Mouse (Mus musculus) large intestine, adult 2 months (tissue): ENCODE results near the gene Ranbp9. TPM values are rescaled to one million over a fixed set of nuclear protein-coding genes. Genes with fewer than 3 reads are reported as not detected.
"Not testable (repeated sequence)": the region's sequence is repeated elsewhere in the genome, so short reads cannot be mapped to it uniquely, and the experiment has no call there.

Experiments
- DNase-seq: peaks from one replicate; pipeline ENCODE4 v3.0.0-alpha.2; 2012; ENCODE audit warnings: low read depth, low spot score
- WGBS: fragments of 180-500 bp; shearing (Covaris S2); methylation state at CpG from one replicate; pipeline ENCODE4 v1.1.7; 2018; 5-methylcytosine and 5-hydroxymethylcytosine counted together
- polyA plus RNA-seq: library from polyadenylated mRNA; depleted of rRNA; stranded (reverse); fragments of >200 nt; gene quantifications from 2 replicates; pipeline ENCODE4 v1.2.3, GENCODE M21; 2012

Gene Ranbp9
- polyA plus RNA-seq, 1 experiment: 11.9 TPM

GRCm38 (mm10) chr13:43498849-43499248, 17.8 kb upstream of the Ranbp9 start:
- DNase-seq: no peak
- 71% methylated on average over 14 of the region's 14 CpGs for whole genome bisulfite sequencing

DNA sequence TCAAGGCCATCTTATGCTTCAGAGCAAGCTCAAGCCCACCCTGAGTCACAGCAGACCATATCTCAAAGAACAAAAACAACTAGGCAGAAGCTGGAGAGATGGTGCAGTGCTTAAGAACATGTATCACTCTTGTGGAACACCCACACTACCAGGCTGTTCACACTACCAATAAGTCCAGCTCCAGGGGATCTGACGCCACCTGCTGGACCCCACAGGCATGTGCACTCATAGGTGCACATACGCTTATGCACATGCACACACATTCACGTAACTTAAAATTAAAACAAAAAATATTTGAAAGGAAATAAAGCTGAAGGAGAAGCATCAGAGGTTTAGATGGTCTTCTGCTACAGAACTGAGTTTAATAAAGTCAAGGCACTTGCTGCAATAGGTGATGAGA, 16.7 kb upstream of the Ranbp9 start:
- no peak for DNase-seq
- 98% methylated on average over 3 of the region's 3 CpGs for WGBS

DNA sequence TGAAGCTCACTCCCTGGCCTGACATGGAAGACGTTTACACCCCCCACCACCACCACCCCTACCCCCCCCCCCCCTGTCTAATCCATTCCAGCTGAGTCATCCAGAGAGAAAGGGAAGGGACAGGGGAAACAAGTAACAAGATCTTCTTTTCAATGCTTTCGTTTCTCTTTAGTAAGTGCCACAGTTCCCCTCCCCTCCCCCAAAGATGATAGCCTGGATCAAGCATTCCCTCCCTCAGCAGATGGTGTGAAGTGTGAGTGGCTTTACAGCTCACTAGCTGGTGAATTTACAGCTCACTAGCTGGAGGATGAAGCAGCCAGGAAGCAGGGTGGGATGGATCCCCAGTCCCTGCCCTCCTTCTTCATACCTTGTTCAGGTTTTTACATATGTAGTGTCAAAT, 15.6 kb upstream of the Ranbp9 start:
- DNase-seq: no peak
- WGBS: 20% methylated on average over 2 of the region's 2 CpGs

DNA sequence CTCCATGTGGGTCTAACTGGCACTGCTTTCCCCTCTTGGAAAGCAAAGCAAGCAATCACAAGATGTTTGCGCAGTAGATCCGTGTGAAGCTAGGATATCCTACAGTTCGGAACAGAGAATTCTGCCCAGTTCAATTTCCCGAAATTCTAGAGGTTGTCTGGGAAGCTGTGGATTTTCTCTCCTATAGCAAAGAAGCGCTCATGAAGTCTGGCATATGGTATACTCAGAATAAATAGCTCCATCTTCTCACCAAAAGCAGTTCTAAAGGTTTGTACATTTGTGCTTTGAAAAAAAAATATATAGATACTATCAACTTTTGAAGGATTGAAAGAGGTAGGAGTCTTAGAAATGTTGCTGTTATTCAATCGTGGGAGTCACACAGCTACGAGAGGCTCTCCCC, 14.6 kb upstream of the Ranbp9 start:
- 93% methylated on average over 7 of the region's 7 CpGs for WGBS
- no peak for DNase-seq

GRCm38 (mm10) chr13:43493725-43494124, 12.6 kb upstream of the Ranbp9 start:
- DNase-seq: no peak
- WGBS: 87% methylated on average over 7 of the region's 7 CpGs

DNA sequence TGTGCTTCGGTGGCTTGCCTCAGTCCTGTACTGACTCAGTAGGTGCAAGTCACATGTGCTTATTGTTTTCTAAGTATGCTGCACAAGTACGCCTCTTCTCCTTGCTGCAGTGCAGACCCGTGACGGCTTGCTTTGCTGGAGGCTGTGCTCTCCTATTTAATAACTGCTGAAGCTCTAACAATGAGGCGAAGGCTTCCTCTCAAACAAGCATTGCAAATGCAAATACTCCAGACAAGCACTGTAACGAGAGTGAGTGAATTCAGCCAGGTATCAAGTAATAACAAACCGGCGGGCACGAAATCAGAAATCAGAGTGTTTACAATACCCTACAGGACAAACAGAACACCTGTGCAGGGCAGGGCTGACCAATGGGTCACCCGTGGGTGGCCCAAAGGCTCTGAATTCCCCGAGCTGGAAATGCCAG, 12.0 kb upstream of the Ranbp9 start:
- whole genome bisulfite sequencing: 42% methylated on average over 11 of the region's 11 CpGs

DNA sequence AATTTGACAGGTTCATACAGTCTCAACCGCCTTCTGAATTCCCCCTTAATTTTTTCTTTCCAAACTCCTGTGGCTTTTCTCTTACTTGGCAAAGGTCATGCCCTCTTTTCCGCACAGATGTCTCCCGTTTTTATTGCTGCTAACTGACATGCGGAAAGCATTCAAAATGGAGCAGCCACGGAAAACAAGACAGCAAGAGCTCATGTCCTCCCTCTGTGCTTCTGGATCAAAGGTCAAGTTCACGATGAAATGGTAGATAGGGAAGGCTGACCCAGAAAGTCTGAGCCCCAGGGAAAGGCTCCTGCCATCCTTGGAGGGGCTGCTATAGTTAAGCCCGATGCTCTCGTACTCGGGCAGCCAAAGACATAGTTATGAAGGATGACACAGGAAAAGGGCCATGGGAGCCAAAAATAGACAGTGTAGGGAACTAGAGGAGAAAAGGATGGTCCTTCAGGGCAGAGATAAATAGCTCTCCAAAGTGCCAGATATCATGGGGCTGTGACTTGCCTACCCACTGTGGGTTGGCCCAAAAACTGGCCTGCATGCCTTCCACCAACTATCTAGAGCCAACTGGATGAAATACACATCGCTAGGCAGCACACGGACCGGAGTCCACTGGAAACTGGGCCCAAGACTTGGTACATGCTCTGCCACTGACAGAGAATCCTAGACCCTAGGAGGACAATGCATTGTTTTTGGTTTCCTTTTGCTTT, 5.6 kb upstream of the Ranbp9 start:
- 69% methylated on average over 12 of the region's 12 CpGs for WGBS
- no peak for DNase-seq

More for the DNA sequence above, 12.0 kb upstream of the Ranbp9 start:
- no peak for DNase-seq

DNA sequence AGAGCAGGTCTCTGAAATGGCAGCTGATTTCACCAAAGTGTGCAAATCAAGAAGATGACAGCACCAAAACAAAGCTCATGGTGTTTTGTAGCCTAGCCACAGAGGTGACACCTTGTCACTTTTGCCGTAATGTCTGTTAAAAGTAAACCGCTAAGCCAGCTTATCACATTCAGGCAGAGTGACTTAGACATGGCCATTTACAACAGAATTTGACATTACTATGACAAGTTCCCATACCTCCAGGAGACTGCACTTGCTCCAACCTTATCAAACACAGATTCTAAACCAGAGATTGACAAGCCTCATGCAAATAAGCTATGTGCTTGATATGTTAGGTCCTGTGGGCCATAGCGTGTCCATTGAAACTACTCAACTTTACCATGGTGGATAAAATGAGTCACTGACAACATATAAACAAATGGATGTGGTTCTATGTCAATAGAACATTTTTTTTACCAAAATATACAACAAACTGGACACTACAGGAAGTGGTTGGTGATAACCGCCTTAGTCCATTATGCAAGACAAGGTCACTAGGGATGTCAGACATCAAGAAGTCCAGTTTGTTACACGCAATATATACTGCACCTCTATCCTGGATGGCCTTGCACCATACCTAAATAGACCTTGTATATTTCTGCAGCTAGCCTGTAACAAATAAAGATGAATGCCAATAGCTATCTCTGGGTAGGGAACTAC, 4.3 kb upstream of the Ranbp9 start:
- WGBS: 90% methylated on average over 5 of the region's 5 CpGs
- DNase-seq: no peak

- 96% methylated on average over 9 of the region's 9 CpGs for WGBS
- DNase-seq: no peak
Observed at GRCm38 (mm10) chr13:43482782-43483181, 1.7 kb upstream of the Ranbp9 start.

- 58% methylated on average over 6 of the region's 6 CpGs for WGBS
- no peak for DNase-seq
Observed at GRCm38 (mm10) chr13:43481859-43482245, 770 bp upstream of the Ranbp9 start.

DNA sequence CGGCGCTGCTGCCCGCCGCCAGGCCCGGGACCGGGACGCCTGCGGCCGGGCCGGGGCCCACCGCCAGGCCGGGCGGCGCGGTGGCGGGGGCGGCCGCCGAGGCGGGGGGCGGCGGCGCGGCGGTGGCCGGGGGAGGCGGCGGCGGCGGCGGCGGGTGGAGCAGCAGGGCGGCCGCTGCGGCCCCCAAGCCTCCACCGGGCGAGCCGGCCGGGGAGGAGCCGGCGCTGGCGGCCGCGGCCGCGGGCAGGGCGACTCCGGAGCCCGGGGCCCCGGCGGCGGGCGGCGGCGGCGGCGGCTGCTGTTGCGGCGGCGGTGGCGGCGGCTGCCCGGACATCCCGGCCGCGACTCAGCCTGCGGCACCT, 506 bp downstream of the Ranbp9 start:
- no peak for DNase-seq
- WGBS: 9% methylated on average over 39 of the region's 67 CpGs

DNA sequence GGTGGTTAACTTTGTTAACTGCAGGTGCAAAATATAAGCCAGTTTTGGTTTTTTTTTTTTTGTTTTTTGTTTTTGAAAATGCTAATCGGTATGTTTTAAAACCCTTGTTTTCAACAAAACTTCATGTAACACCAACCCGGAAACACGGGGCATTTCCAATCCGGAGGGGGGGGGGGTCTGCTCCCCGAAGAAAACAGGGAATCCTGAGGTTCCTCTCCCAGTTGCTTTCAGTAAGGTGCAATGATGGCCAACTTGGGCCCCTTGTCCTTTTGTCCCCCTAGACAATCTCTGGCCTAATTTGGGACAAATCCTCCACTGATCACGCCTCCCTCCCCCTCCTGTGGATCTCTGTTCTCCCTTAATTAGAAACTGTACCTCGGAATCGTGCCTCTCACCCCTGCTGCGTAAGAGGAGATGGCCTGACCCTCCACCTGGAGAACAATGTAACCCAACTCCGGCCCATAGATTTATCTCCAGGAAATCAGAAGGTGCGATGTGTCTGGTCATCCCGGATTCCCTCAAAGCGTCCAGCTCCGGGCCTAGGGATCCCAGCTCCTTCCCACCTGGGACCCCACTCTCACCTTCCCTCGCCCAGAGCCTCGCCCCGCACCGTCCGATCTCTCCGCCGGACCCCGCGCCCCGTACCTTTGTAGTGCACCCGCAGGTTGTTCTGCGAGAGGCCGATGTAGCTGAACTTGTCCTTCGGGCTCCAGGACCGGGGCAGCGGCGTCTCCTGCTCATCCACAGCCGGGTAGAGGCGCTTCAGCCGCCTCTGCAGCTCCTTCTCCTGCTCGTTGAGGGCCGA, 1.1 kb downstream of the Ranbp9 start:
- WGBS: under 1% methylated on average over 36 of the region's 36 CpGs

GRCm38 (mm10) chr13:43479024-43479705, 1.9 kb downstream of the Ranbp9 start:
- no peak for DNase-seq
- WGBS: 2% methylated on average over 6 of the region's 6 CpGs

More for the DNA sequence above, 1.1 kb downstream of the Ranbp9 start:
- DNase-seq: no peak

DNA sequence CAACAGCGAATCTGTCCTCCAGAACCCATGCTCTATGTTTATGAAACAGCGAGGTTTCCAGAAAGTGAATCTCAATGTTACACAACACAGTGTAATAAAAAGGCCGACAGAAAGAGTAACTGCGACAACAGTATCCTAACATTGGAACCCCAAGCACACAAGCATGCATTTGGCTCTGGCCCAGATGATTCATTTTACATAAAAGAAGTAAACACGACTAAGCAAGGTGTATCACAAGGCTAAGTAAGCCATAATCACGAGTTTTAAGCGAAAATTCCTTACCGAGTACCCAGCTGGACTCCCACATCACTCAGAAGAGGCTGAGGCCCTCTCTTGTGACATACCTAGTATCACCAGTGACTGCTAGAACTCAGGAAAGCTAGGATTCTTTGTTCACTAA, 2.5 kb downstream of the Ranbp9 start:
- no peak for DNase-seq
- 2% methylated on average over 8 of the region's 8 CpGs for WGBS

DNA sequence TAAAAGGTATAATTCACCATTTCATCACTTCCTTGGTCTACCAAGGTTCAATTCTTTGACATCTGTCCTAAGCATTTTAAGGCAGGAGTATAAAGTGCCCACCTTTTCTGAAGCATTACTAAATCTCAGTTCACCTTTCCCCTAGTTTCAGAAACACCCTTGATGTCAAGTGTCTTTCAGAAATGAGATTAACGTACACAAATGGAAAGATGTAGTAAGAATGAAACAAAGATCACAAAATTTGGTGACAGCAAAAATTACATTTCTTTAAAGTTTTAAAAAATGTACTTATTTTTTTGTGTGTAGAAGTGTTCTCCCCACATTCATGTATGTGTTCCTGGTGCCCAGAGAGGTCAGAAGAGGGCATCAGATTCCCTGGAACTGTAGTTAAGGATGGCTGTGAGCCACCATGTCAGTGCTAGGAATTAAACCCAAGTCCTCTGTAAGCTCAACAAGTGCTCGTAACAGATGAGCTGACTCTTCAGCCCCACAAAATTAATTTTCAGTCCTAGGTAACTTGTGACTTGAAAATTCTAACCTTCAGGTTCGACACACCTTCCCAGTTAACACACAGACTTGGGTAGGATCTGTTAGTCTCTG, 3.9 kb downstream of the Ranbp9 start:
- DNase-seq: no peak

GRCm38 (mm10) chr13:43476226-43476625, 4.9 kb downstream of the Ranbp9 start:
- whole genome bisulfite sequencing: 27% methylated on average over 7 of the region's 7 CpGs
- DNase-seq: no peak

More for the DNA sequence above, 3.9 kb downstream of the Ranbp9 start:
- WGBS: 84% methylated on average over 3 of the region's 3 CpGs

- WGBS: 71% methylated on average over 5 of the region's 5 CpGs
- no peak for DNase-seq
Observed at GRCm38 (mm10) chr13:43474722-43475121, 6.4 kb downstream of the Ranbp9 start.

GRCm38 (mm10) chr13:43471861-43472260, 9.2 kb downstream of the Ranbp9 start:
- WGBS: 82% methylated on average over 1 of the region's 1 CpGs

GRCm38 (mm10) chr13:43469607-43470006, 11.5 kb downstream of the Ranbp9 start:
- no peak for DNase-seq
- whole genome bisulfite sequencing: 95% methylated on average over 1 of the region's 1 CpGs

More at GRCm38 (mm10) chr13:43471861-43472260, 9.2 kb downstream of the Ranbp9 start:
- DNase-seq: not testable (repeated sequence)
